Mouse (Mus musculus) G1E (cell line): ENCODE results near the gene Trim30c. TPM values are rescaled to one million over a fixed set of nuclear protein-coding genes. Genes with fewer than 3 reads are reported as not detected.
"Not testable (repeated sequence)": the region's sequence is repeated elsewhere in the genome, so short reads cannot be mapped to it uniquely, and the experiment has no call there.

Experiments
- ATAC-seq: 2 replicates; pipeline ENCODE4 v1.8.0; 2016; ENCODE audit warnings: mild to moderate bottlenecking; ENCODE audit not compliant: insufficient number of reproducible peaks, poor library complexity, low FRiP score, severe bottlenecking; ENCODE audit errors: extremely low read depth
- DNase-seq: peaks from one replicate; pipeline ENCODE4 v3.0.0; 2012; ENCODE audit warnings: low spot score
- H3K27me3 ChIP-seq: 2 replicates; pipeline ENCODE4 v1.6.1; 2012; ENCODE audit warnings: mild to moderate bottlenecking, low read length, inconsistent platforms; ENCODE audit not compliant: insufficient read depth
- H3K36me3 ChIP-seq: replicated peaks from 2 replicates; pipeline ENCODE3; 2012; ENCODE audit warnings: mild to moderate bottlenecking, inconsistent platforms
- H3K4me1 ChIP-seq: 2 replicates; pipeline ENCODE4 v1.6.1; 2012; ENCODE audit warnings: low read depth, low read length, inconsistent platforms, mixed read lengths; ENCODE audit not compliant: insufficient read depth
- H3K4me3 ChIP-seq: 2 replicates; pipeline ENCODE4 v1.5.1; 2012; ENCODE audit warnings: low read depth, mild to moderate bottlenecking, inconsistent platforms, low read length, moderate library complexity, mixed read lengths
- H3K9me3 ChIP-seq: replicated peaks from 2 replicates; pipeline ENCODE4 v1.6.1; 2012; ENCODE audit warnings: inconsistent platforms
- CTCF ChIP-seq: IDR thresholded peaks from 2 replicates; pipeline ENCODE4 v1.5.1; 2012; ENCODE audit warnings: low read depth, low read length, inconsistent platforms, mixed read lengths
- GATA1 ChIP-seq: IDR thresholded peaks from 2 replicates; pipeline ENCODE4 v1.6.1; 2012; ENCODE audit warnings: borderline replicate concordance, low read length, inconsistent platforms, mixed read lengths
- GATA2 ChIP-seq: IDR thresholded peaks from 2 replicates; pipeline ENCODE4 v1.6.1; 2012; ENCODE audit warnings: low read depth, low read length, inconsistent platforms, borderline replicate concordance
- POLR2AphosphoS5 ChIP-seq: IDR thresholded peaks from 2 replicates; pipeline ENCODE4 v1.6.1; 2012; ENCODE audit warnings: low read depth, low read length, inconsistent platforms; ENCODE audit not compliant: insufficient replicate concordance
- TAL1 ChIP-seq: conservative IDR thresholded peaks from 2 replicates; pipeline ENCODE4 v1.6.1; 2012; ENCODE audit warnings: low read depth, low read length, inconsistent platforms, mixed read lengths
- polyA plus RNA-seq: library from polyadenylated mRNA; stranded (reverse); fragments of >175 nt; gene quantifications from 2 replicates; pipeline ENCODE4 v1.2.3, GENCODE M21; 2012
- total RNA-seq, 2 experiments: library from RNA; stranded (forward) in 1 of 2; stranded (reverse) in 1 of 2; fragments of 200-1000 nt in 1 of 2; fragments of >200 nt in 1 of 2; fragmentation: Nextera tagmentation in 1 of 2; gene quantifications; 2 replicates each; pipeline ENCODE4 v1.2.3; 2014 to 2017

Gene Trim30c
- total and polyA plus RNA-seq, 3 experiments: not detected

DNA sequence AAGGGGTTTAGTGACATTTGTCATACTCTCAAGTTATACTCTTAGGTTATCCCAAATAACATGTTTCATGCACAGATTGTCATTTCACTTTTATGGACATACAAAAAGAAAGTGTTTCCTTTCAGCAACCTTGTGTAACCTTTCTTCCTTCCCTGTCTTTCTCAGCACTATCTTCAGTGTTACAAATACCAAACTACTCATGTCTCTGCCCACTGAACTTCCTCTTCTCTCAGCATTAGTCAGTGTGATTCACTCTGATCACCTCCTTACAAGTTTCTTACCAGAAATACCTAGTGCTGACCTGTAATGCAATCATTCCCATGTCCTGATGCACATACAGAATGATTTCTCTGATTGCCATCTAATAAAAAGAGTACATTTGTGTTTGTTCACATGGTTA lies 34.3 kb downstream of the Trim30c start:
- no peaks in the 10 kb centered on the region for H3K9me3 ChIP-seq
- TF ChIP-seq GATA1: no peak
- H3K27me3 ChIP-seq: peaks cover 4% of the 10 kb centered on the region; the same call in 1 of the 2 replicates
- H3K4me1 ChIP-seq: no peaks in the 10 kb centered on the region
- ATAC-seq (no peak), DNase-seq (no peak)
- H3K4me3 ChIP-seq: no peak overlapping the region
- no peaks in the 10 kb centered on the region for H3K36me3 ChIP-seq

GRCm38 (mm10) chr7:104353600-104353967 lies 47.1 kb downstream of the Trim30c start:
- Histone ChIP-seq H3K27me3 (no peaks in the 10 kb centered on the region), H3K9me3 (no peaks in the 10 kb centered on the region), H3K4me1 (peaks cover 5% of the 10 kb centered on the region; the same call in 1 of the 2 replicates), H3K36me3 (no peaks in the 10 kb centered on the region), H3K4me3 (peak overlapping the region; percentile 69)
- DNase-seq: no peak
- no peak for TF ChIP-seq GATA2
- no peak for TF ChIP-seq TAL1
- TF ChIP-seq GATA1: no peak
- TF ChIP-seq CTCF: no peak
- 0 out of 2 replicates have a peak, but pooled peaks have one; percentile 3 for ATAC-seq

DNA sequence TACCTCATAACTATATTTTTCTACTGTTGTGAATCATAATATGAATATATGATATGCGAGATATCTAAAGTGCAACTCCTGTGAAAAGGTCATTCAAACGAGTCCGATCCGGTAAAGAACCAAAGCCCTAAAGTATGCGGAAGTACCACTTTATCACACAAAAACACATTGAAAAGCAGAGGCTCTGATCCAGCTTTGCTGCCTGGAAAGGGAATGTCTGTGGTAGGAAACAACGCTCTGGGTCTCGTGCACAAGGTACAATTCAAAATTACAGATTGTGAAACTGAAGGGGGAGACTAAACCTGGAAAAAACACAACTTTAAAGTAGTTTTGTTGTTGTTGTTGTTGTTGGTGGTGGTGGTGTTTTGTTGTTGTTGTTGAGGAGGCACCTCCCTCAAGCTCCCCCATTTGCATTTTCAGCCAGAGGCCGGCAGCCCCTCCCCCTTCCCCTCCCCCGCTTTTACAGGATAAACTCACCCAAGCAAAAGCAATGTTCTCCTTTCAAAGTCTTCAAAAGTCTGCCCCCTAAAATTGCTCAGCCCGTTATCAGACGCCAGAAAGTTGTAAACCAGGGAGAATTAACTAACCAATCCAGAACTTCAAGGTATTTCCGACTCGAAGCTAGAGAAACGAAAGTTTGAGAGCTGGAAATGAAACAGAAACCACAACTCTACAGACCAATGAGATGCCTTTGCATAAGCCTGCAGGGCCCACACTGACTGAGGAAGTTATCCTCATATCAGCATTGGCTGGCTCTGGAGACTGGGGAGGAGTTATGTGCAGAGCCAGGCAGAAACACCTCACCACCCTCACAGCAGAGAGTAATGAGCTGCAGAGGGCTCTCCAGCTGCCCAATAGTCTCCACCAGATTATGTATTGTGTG lies 47.7 kb downstream of the Trim30c start, which contains the start of gene Trim12c:
Gene Trim12c, minus strand, starts transcription at position 646 of the 883 bp plus-strand sequence.
- DNase-seq (peak; percentile 67), ATAC-seq (peak; percentile 99)
- Histone ChIP-seq H3K9me3 (no peaks in the 10 kb centered on the region), H3K36me3 (peaks cover 2% of the 10 kb centered on the region), H3K4me3 (peak within 1 kb of the TSS; percentile 69), H3K4me1 (peaks cover 9% of the 10 kb centered on the region; the same call in 1 of the 2 replicates), H3K27me3 (no peaks in the 10 kb centered on the region)
- TF ChIP-seq POLR2AphosphoS5 (no peak), GATA2 (no peak), TAL1 (peak; percentile 58), CTCF (no peak), GATA1 (no peak)

- H3K36me3 ChIP-seq: peaks cover 22% of the 10 kb centered on the region
- not testable (repeated sequence) for H3K4me3 ChIP-seq, H3K9me3 ChIP-seq, ATAC-seq, H3K27me3 ChIP-seq, DNase-seq
- peaks cover 10% of the 10 kb centered on the region; the same call in 1 of the 2 replicates for H3K4me1 ChIP-seq
Observed at GRCm38 (mm10) chr7:104348043-104348442, 52.6 kb downstream of the Trim30c start.

DNA sequence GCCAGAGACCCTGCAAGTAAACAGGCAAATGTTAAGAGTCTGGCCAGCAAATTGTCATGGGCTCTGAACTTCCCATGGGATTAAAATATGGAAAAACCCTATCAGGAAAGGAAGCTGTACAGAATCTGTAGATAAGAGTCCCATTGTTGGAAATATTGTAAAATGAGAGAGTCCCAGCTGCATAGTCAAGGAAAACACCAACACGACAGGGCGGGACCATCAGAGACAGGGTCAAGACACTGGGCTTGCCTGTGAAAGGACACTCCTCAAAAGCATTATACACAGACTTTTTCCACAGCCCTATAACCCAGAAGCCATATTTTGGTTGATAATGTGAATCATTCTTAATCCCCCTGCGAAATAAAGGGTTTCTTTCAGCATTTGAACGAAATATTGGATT lies 59.9 kb downstream of the Trim30c start:
- H3K9me3 ChIP-seq, H3K4me3 ChIP-seq, H3K4me1 ChIP-seq, H3K27me3 ChIP-seq, DNase-seq, ATAC-seq: not testable (repeated sequence)
- H3K36me3 ChIP-seq: peaks cover 11% of the 10 kb centered on the region

DNA sequence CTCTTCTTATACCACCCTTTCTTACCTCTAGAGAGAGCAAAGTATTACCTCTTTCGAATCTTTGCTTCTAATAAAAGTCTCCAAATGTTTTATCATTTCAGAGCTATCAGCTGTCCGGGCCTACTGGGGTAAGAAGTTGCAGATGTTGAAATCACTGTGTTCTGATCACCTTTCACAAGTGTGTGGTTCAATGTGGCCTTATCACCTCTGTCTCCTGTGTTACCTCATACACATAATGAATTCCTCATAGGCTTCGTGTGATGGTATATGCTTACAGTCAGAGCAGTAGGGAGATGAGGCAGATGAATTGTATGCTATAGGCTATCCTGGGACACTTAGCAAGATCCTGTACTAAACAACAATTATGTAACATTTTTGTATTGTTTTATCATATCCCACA lies 65.1 kb downstream of the Trim30c start:
- not testable (repeated sequence) for H3K4me1 ChIP-seq, H3K27me3 ChIP-seq, H3K4me3 ChIP-seq, DNase-seq, H3K36me3 ChIP-seq, H3K9me3 ChIP-seq, ATAC-seq

Other genes with a start within 250 kb of the Trim30c start
- gene Olfm5, start 236.0 kb downstream of the Trim30c start, total RNA-seq (2014; fragmentation: Nextera tagmentation): not detected in 2 replicates
- 0.16 TPM in 1 of 2 replicates, not detected in the other for gene Olfm5, start 236.0 kb downstream of the Trim30c start, total RNA-seq (2017)
- not detected in 2 replicates for gene Olfm5, start 236.0 kb downstream of the Trim30c start, polyA plus RNA-seq
- gene Olfr648, start 217.4 kb downstream of the Trim30c start, total RNA-seq (2014; fragmentation: Nextera tagmentation): not detected in 2 replicates
- gene Olfr648, start 217.4 kb downstream of the Trim30c start, total RNA-seq (2017): 0.22 and 0.23 TPM in 2 replicates
- gene Olfr648, start 217.4 kb downstream of the Trim30c start, polyA plus RNA-seq: not detected in 2 replicates
- gene Olfr649, start 204.9 kb downstream of the Trim30c start, total RNA-seq (2014; fragmentation: Nextera tagmentation): not detected in 2 replicates
- gene Olfr649, start 204.9 kb downstream of the Trim30c start, total RNA-seq (2017): 0.22 TPM in 1 of 2 replicates, not detected in the other
- not detected in 2 replicates for gene Olfr649, start 204.9 kb downstream of the Trim30c start, polyA plus RNA-seq
- 0.23 TPM in 1 of 2 replicates, not detected in the other for gene Trim6, start 182.0 kb downstream of the Trim30c start, total RNA-seq (2014; fragmentation: Nextera tagmentation)
- 0.05 TPM in 1 of 2 replicates, not detected in the other for gene Trim6, start 182.0 kb downstream of the Trim30c start, total RNA-seq (2017)
- not detected in 2 replicates for gene Trim6, start 182.0 kb downstream of the Trim30c start, polyA plus RNA-seq
- 1.7 and 4.9 TPM in 2 replicates for gene Trim34a, start 156.4 kb downstream of the Trim30c start, total RNA-seq (2014; fragmentation: Nextera tagmentation)
- gene Trim34a, start 156.4 kb downstream of the Trim30c start, total RNA-seq (2017): 6.9 and 8.6 TPM in 2 replicates
- gene Trim34a, start 156.4 kb downstream of the Trim30c start, polyA plus RNA-seq: 0.22 and 0.25 TPM in 2 replicates
- gene Trim5, start 112.7 kb downstream of the Trim30c start, total RNA-seq (2014; fragmentation: Nextera tagmentation): not detected in 2 replicates
- 0.33 and 0.35 TPM in 2 replicates for gene Trim5, start 112.7 kb downstream of the Trim30c start, total RNA-seq (2017)
- gene Trim5, start 112.7 kb downstream of the Trim30c start, polyA plus RNA-seq: not detected in 2 replicates
- gene Trim12a, start 85.4 kb downstream of the Trim30c start, total RNA-seq (2014; fragmentation: Nextera tagmentation): 0.30 and 3.8 TPM in 2 replicates
- not detected in 2 replicates for gene Trim12a, start 85.4 kb downstream of the Trim30c start, total RNA-seq (2017)
- not detected in 2 replicates for gene Trim12a, start 85.4 kb downstream of the Trim30c start, polyA plus RNA-seq
- 10.8 and 11.2 TPM in 2 replicates for gene Trim34b, start 71.4 kb downstream of the Trim30c start, total RNA-seq (2014; fragmentation: Nextera tagmentation)
- 6.8 and 7.6 TPM in 2 replicates for gene Trim34b, start 71.4 kb downstream of the Trim30c start, total RNA-seq (2017)
- 0.14 and 0.34 TPM in 2 replicates for gene Trim34b, start 71.4 kb downstream of the Trim30c start, polyA plus RNA-seq
- 20.3 and 20.5 TPM in 2 replicates for gene Trim12c, start 47.5 kb downstream of the Trim30c start, total RNA-seq (2014; fragmentation: Nextera tagmentation)
- gene Trim12c, start 47.5 kb downstream of the Trim30c start, total RNA-seq (2017): 45.8 and 61.2 TPM in 2 replicates
- 0.68 and 1.3 TPM in 2 replicates for gene Trim12c, start 47.5 kb downstream of the Trim30c start, polyA plus RNA-seq
- not detected in 2 replicates for gene Trim30b, start 31.0 kb downstream of the Trim30c start, total RNA-seq (2014; fragmentation: Nextera tagmentation)
- 0.12 and 0.22 TPM in 2 replicates for gene Trim30b, start 31.0 kb downstream of the Trim30c start, total RNA-seq (2017)
- gene Trim30b, start 31.0 kb downstream of the Trim30c start, polyA plus RNA-seq: not detected in 2 replicates
- 0.87 TPM in 1 of 2 replicates, not detected in the other for gene Trim30a, start 64.4 kb upstream of the Trim30c start, total RNA-seq (2014; fragmentation: Nextera tagmentation)
- 0.58 and 0.60 TPM in 2 replicates for gene Trim30a, start 64.4 kb upstream of the Trim30c start, total RNA-seq (2017)
- gene Trim30a, start 64.4 kb upstream of the Trim30c start, polyA plus RNA-seq: 0.02 TPM in 2 replicates
- not detected in 2 replicates for gene Trim30d, start 107.0 kb upstream of the Trim30c start, total RNA-seq (2014; fragmentation: Nextera tagmentation)
- 0.11 TPM in 1 of 2 replicates, not detected in the other for gene Trim30d, start 107.0 kb upstream of the Trim30c start, total RNA-seq (2017)
- not detected in 2 replicates for gene Trim30d, start 107.0 kb upstream of the Trim30c start, polyA plus RNA-seq
- not detected in 2 replicates for gene Olfr651, start 149.3 kb upstream of the Trim30c start, total RNA-seq (2014; fragmentation: Nextera tagmentation)
- 0.12 TPM in 1 of 2 replicates, not detected in the other for gene Olfr651, start 149.3 kb upstream of the Trim30c start, total RNA-seq (2017)
- gene Olfr651, start 149.3 kb upstream of the Trim30c start, polyA plus RNA-seq: not detected in 2 replicates
- not detected in 2 replicates for gene Olfr652, start 160.1 kb upstream of the Trim30c start, total RNA-seq (2014; fragmentation: Nextera tagmentation)
- gene Olfr652, start 160.1 kb upstream of the Trim30c start, total RNA-seq (2017): 0.22 and 0.29 TPM in 2 replicates
- gene Olfr652, start 160.1 kb upstream of the Trim30c start, polyA plus RNA-seq: not detected in 2 replicates
- gene Olfr653, start 176.5 kb upstream of the Trim30c start, total RNA-seq (2014; fragmentation: Nextera tagmentation): not detected in 2 replicates
- 0.05 and 0.12 TPM in 2 replicates for gene Olfr653, start 176.5 kb upstream of the Trim30c start, total RNA-seq (2017)
- gene Olfr653, start 176.5 kb upstream of the Trim30c start, polyA plus RNA-seq: not detected in 2 replicates
- gene Olfr654, start 186.2 kb upstream of the Trim30c start, total RNA-seq (2014; fragmentation: Nextera tagmentation): not detected in 2 replicates
- gene Olfr654, start 186.2 kb upstream of the Trim30c start, total RNA-seq (2017): 0.06 and 0.27 TPM in 2 replicates
- not detected in 2 replicates for gene Olfr654, start 186.2 kb upstream of the Trim30c start, polyA plus RNA-seq
- gene Olfr655, start 200.9 kb upstream of the Trim30c start, total RNA-seq (2014; fragmentation: Nextera tagmentation): not detected in 2 replicates
- gene Olfr655, start 200.9 kb upstream of the Trim30c start, total RNA-seq (2017): 0.33 and 0.46 TPM in 2 replicates
- not detected in 2 replicates for gene Olfr655, start 200.9 kb upstream of the Trim30c start, polyA plus RNA-seq
- not detected in 2 replicates for gene Olfr656, start 213.1 kb upstream of the Trim30c start, total RNA-seq (2014; fragmentation: Nextera tagmentation)
- 0.05 and 0.06 TPM in 2 replicates for gene Olfr656, start 213.1 kb upstream of the Trim30c start, total RNA-seq (2017)
- not detected in 2 replicates for gene Olfr656, start 213.1 kb upstream of the Trim30c start, polyA plus RNA-seq
- not detected in 2 replicates for gene Olfr657, start 224.0 kb upstream of the Trim30c start, total RNA-seq (2014; fragmentation: Nextera tagmentation)
- 0.06 TPM in 1 of 2 replicates, not detected in the other for gene Olfr657, start 224.0 kb upstream of the Trim30c start, total RNA-seq (2017)
- not detected in 2 replicates for gene Olfr657, start 224.0 kb upstream of the Trim30c start, polyA plus RNA-seq
- not detected in 2 replicates for gene Olfr658, start 246.5 kb upstream of the Trim30c start, total RNA-seq (2014; fragmentation: Nextera tagmentation)
- gene Olfr658, start 246.5 kb upstream of the Trim30c start, total RNA-seq (2017): 0.16 TPM in 1 of 2 replicates, not detected in the other
- gene Olfr658, start 246.5 kb upstream of the Trim30c start, polyA plus RNA-seq: not detected in 2 replicates